Mouse (Mus musculus) c-Kit-negative CD71-positive TER-119-positive erythroid progenitor cells, embryonic 14.5 days (primary cell): Measurements from ENCODE around the gene Rasip1.

ENCODE experiments used
- DNase-seq: peaks from one replicate; pipeline ENCODE4 v3.0.0-alpha.2; 2013; ENCODE audit warnings: low read depth, low spot score

Rasip1 gene

DNA sequence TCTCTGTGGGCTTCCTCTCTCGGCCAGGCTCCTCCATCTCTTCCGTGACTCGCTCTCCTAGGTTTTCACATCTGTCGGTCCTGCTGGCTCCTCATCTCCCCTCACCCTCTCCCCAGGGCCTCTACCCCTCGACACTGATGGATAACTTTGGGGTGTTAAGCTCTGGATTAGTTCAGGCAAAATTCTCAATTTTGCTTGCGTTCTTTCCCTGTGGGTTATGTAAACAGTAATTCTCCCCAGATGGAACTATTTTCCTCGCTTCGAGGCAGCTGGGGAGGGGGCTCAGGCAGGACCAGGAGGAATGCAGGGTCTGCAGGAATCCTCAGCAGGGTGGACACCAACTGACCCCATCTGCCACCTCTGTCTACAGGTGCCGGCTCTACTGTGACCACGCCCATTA is 58.5 kb downstream of the Rasip1 start:
- DNase-seq: no peak

DNA sequence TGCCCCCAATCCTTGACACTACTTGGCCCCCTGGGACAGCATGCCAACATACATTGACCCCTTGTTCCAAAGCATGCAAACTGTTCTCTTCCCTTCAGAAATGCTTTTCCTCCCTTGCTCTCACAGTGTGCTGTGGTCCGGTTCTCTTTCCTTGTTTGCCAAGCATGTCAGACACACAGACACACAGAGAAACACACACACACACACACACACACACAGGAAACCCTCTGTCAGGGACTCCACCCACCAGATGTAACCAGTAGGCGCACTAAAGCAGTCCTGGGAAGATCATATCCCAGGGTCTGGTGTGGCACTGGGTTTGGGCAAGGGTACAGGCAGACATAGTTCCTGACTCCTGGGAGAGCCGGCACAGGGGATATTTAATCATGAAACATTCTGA is 59.6 kb downstream of the Rasip1 start:
- DNase-seq: no peak
